Mouse (Mus musculus) erythroid progenitor cell, adult 5-6 weeks (primary cell): ENCODE data around the gene Htr7. TPM values are rescaled to one million over a fixed set of nuclear protein-coding genes. Genes with fewer than 3 reads are reported as not detected.

Experiments
- ATAC-seq: replicated peaks from 2 replicates; pipeline ENCODE4 v1.8.0; 2016; ENCODE audit warnings: moderate number of reproducible peaks, mild to moderate bottlenecking, moderate TSS enrichment, inconsistent platforms; ENCODE audit not compliant: poor library complexity, low FRiP score, severe bottlenecking
- total RNA-seq, 2 experiments: library from RNA; stranded (forward) in 1 of 2; stranded (reverse) in 1 of 2; fragments of 150-400 nt in 1 of 2; fragments of 186-747, 209-891 nt in 1 of 2; gene quantifications; 2 replicates each; pipeline versions ENCODE4 v1.2.3 to v1.2.4; 2015 to 2017; ENCODE audit warnings: low replicate concordance in 2 of 2

Htr7 gene
- total RNA-seq, 2 experiments from 2014 or later = not detected

- ATAC-seq = no peak
Observed at GRCm38 (mm10) chr19:35987461-35987860, 69.8 kb downstream of the Htr7 start.

DNA sequence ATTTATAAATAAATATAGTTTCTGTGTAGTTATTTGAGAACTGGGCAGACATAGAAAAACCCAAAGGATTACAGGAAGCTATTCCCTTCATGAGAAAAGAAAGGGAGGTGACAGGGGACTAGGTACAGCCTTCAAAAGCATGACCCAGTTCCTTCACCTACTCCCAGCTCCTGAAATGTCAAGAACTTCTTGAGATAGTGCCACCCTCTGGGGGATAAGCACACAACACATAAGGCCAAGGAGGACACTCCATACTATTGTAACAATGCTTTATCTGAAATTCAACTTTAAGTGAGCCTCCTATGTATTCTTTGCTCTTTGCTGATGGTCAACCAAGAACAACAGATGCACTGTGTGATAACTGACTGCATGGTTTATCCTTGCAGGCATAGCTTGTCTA lies 82.6 kb downstream of the Htr7 start:
- no peak for ATAC-seq

DNA sequence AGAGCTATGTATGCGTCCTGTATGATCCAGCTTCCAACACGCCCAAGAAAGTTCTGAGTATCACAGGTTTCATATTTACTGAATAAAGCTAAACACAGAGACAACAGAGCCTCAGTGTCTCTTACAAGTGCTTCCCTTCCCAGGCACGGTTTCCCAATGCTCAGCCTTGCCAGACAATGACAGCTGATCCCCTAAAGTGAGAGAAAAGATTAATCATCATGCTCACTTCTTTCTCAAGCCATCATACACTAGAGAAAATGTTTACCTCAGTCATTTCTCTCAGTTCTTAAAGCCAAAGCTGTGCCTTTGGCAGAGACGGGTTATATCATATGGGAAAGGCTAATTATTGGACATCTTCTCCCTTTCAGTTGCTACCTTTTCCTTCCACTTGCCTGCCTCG lies 99.7 kb downstream of the Htr7 start:
- ATAC-seq = no peak

DNA sequence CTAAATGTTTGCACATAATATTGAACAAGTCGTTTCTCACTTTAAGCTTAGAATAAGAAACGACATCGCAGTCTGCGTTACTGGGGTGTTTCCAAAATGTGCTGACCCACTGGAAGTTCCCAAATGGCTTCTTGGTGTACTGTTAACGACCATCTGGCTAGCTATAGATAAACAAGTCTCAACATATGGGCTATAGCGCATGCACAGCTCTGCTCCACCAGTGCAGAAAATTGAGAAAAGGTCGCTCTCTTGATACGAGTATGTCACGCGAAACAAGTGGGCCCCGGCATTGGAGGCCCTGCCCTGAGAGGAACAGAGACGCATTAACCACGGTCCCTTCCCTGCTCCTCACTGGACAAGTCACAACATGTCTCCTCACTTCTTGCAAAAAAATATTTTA lies 101.6 kb downstream of the Htr7 start:
- no peak for ATAC-seq

DNA sequence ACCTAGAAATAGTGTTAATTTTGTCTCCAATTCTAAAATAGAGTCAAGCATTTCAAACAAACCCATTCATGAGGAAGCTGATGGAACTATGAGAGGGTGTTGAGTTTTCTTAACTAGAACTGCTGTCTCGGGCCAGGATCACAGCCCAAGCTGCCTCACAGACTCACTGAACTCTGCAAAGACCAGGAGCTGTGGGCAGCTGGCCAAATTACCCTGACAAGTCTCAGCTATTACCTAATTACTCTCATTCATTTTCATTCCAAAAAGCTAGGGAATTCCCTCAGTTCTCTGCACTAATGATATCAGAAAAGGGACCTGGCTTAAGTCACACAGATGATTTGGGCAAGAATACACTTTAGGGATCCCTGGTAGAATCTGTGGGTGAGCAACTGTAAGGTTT lies 107.4 kb downstream of the Htr7 start:
- no peak for ATAC-seq

DNA sequence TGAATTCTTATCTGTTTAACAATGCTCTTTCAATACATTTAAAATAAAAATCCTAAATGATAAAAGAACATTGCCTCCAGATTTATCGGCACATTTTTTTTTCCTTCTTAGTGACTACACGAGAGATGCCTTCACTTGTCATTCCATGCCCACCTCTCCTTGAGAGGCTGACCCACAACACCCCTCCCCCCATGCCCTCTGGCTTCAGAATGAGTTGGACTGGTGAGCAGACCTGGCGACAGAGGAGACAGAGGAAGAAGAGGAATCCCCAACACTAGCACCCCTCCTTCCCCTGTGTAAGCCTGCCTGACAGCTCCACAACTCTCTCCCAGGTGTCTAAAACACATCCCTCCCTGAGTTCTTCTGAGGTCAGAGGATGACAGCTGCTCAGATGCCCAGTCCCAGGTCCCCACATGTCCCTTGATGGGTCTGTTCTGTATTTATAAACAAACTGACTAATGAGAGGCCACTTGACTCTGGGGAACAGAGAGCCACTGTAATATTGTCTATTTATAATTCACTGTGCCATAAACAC lies 132.3 kb downstream of the Htr7 start:
- ATAC-seq = no peak

DNA sequence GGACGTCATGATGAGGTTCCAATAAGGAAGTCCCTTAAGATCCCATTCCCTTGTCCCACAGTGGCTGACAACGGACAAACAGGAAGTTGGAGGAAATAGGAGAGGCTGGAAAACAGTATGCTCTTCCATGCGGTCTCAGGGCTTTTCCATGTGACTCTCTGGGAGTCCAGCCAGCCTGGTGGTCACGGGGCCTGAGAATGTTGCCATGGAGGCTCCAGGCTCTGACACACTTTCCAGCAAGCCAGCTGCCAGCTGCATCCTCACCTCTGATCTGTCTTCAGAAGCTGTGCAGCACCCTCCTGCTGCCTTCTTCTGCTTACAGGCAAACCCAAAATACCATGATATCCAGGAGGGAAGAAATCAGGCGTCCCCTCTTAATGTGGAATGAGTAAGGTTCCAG lies 132.9 kb downstream of the Htr7 start:
- ATAC-seq = no peak

Other genes with a start within 250 kb of the Htr7 start
- 35.0 and 36.5 TPM in 2 replicates for gene Rpp30, start 26.2 kb upstream of the Htr7 start, total RNA-seq (2015; ENCODE audit: low replicate concordance)
- 9.8 and 14.8 TPM in 2 replicates for gene Rpp30, start 26.2 kb upstream of the Htr7 start, total RNA-seq (2017; ENCODE audit: low replicate concordance)
- not detected in 2 replicates for gene Ankrd1, start 62.6 kb upstream of the Htr7 start, total RNA-seq (2015; ENCODE audit: low replicate concordance)
- gene Ankrd1, start 62.6 kb upstream of the Htr7 start, total RNA-seq (2017; ENCODE audit: low replicate concordance) = not detected in 2 replicates